Mouse (Mus musculus) spleen, adult 2 months (tissue): ENCODE results near the gene Fndc11. TPM values are rescaled to one million over a fixed set of nuclear protein-coding genes. Genes with fewer than 3 reads are reported as not detected.

ENCODE experiments used
- DNase-seq, 2 experiments: peaks; one replicate each; pipeline versions ENCODE4 v3.0.0 to v3.0.0-alpha.2; 2012 to 2021; ENCODE audit warnings: low spot score in 2 of 2, low read depth in 1 of 2
- H3K27ac ChIP-seq: fragments of 200-500 bp; 2 replicates; pipeline ENCODE4 v1.5.1; 2012; ENCODE audit warnings: low read length, inconsistent platforms; ENCODE audit not compliant: insufficient read depth
- H3K27me3 ChIP-seq: fragments of 200-500 bp; 2 replicates; pipeline ENCODE4 v1.6.1; 2012; ENCODE audit warnings: mild to moderate bottlenecking, moderate library complexity, low read length, inconsistent platforms; ENCODE audit not compliant: control insufficient read depth, insufficient read depth
- H3K36me3 ChIP-seq: fragments of 200-500 bp; 2 replicates; pipeline ENCODE4 v1.6.1; 2012; ENCODE audit warnings: mild to moderate bottlenecking, low read length, inconsistent platforms; ENCODE audit not compliant: control insufficient read depth, insufficient read depth
- H3K4me1 ChIP-seq: fragments of 200-500 bp; 2 replicates; pipeline ENCODE4 v1.6.1; 2011; ENCODE audit warnings: inconsistent platforms; ENCODE audit not compliant: control insufficient read depth, insufficient read depth, insufficient read length
- H3K4me3 ChIP-seq: fragments of 200-500 bp; 2 replicates; pipeline ENCODE4 v1.5.1; 2011; ENCODE audit warnings: mild to moderate bottlenecking, inconsistent platforms; ENCODE audit not compliant: insufficient read depth, insufficient read length; ENCODE audit errors: extremely low read depth
- CTCF ChIP-seq: fragments of 200-500 bp; IDR thresholded peaks from 2 replicates; pipeline ENCODE4 v1.5.1; 2011; ENCODE audit warnings: mild to moderate bottlenecking, inconsistent platforms; ENCODE audit not compliant: insufficient read depth, insufficient read length, insufficient replicate concordance; ENCODE audit errors: extremely low read depth
- POLR2A ChIP-seq: fragments of 200-500 bp; IDR thresholded peaks from 2 replicates; pipeline ENCODE4 v1.6.1; 2011; ENCODE audit warnings: low read depth, low read length, inconsistent platforms
- WGBS: fragments of 180-500 bp; shearing (Covaris S2); methylation state at CpG from one replicate; pipeline ENCODE4 v1.1.7; 2018; 5-methylcytosine and 5-hydroxymethylcytosine counted together
- polyA plus RNA-seq: library from polyadenylated mRNA; depleted of rRNA; stranded (reverse); fragments of >200 nt; gene quantifications from 2 replicates; pipeline ENCODE4 v1.2.3, GENCODE M21; 2012

Fndc11 gene
- polyA plus RNA-seq, 1 experiment = 1.3 TPM

- Histone ChIP-seq H3K27ac (no peak overlapping the region), H3K36me3 (no peaks in the 10 kb centered on the region), H3K27me3 (no peaks in the 10 kb centered on the region), H3K4me3 (no peak overlapping the region), H3K4me1 (no peaks in the 10 kb centered on the region; the same call in 1 of the 2 replicates)
- 82% methylated on average over 3 of the region's 3 CpGs for WGBS
- DNase-seq = no peak
- no peak for TF ChIP-seq POLR2A
- no peak for TF ChIP-seq CTCF
Measured at GRCm38 (mm10) chr2:181201606-181202005, 18.2 kb upstream of the Fndc11 start.

- TF ChIP-seq POLR2A = no peak
- TF ChIP-seq CTCF = no peak
- Histone ChIP-seq H3K4me3 (no peak within 1 kb of the TSS), H3K27me3 (no peaks in the 10 kb centered on the region), H3K4me1 (no peaks in the 10 kb centered on the region; the same call in 1 of the 2 replicates), H3K27ac (no peak within 1 kb of the TSS), H3K36me3 (no peaks in the 10 kb centered on the region)
- no peak for DNase-seq
- 96% methylated on average over 3 of the region's 3 CpGs for WGBS
Measured at GRCm38 (mm10) chr2:181202422-181202821, 17.4 kb upstream of the Fndc11 start, which contains the start of gene Ptk6. TSS of gene Ptk6 (minus strand) at chr2:181202789.

- no peaks in the 10 kb centered on the region for H3K27me3 ChIP-seq
- no peaks in the 10 kb centered on the region for H3K36me3 ChIP-seq
- H3K27ac ChIP-seq = no peak overlapping the region
- no peaks in the 10 kb centered on the region; the same call in 1 of the 2 replicates for H3K4me1 ChIP-seq
- 90% methylated on average over 6 of the region's 6 CpGs for WGBS
- TF ChIP-seq CTCF = no peak
- no peak for TF ChIP-seq POLR2A
- H3K4me3 ChIP-seq = no peak overlapping the region
- no peak for DNase-seq
Measured at GRCm38 (mm10) chr2:181202886-181203285, 16.9 kb upstream of the Fndc11 start.

GRCm38 (mm10) chr2:181205678-181206077, 14.1 kb upstream of the Fndc11 start:
- WGBS = 80% methylated on average over 5 of the region's 5 CpGs
- Histone ChIP-seq H3K4me1 (no peaks in the 10 kb centered on the region; the same call in 1 of the 2 replicates), H3K36me3 (no peaks in the 10 kb centered on the region), H3K4me3 (no peak overlapping the region), H3K27ac (no peak overlapping the region), H3K27me3 (no peaks in the 10 kb centered on the region)
- DNase-seq = no peak
- no peak for TF ChIP-seq CTCF
- no peak for TF ChIP-seq POLR2A

GRCm38 (mm10) chr2:181206118-181206517, 13.7 kb upstream of the Fndc11 start:
- 88% methylated on average over 9 of the region's 9 CpGs for WGBS
- Histone ChIP-seq H3K27ac (no peak overlapping the region), H3K36me3 (no peaks in the 10 kb centered on the region), H3K4me1 (no peaks in the 10 kb centered on the region), H3K27me3 (no peaks in the 10 kb centered on the region), H3K4me3 (no peak overlapping the region)
- TF ChIP-seq POLR2A (no peak), CTCF (no peak)
- no peak for DNase-seq

- peak overlapping the region; percentile 54 for H3K4me3 ChIP-seq
- DNase-seq = no peak
- H3K4me1 ChIP-seq = no peaks in the 10 kb centered on the region
- 5% methylated on average over 34 of the region's 34 CpGs for WGBS
- no peak for TF ChIP-seq CTCF
- TF ChIP-seq POLR2A = no peak
- peaks cover 2% of the 10 kb centered on the region; the same call in 1 of the 2 replicates for H3K27me3 ChIP-seq
- no peak overlapping the region for H3K27ac ChIP-seq
- no peaks in the 10 kb centered on the region for H3K36me3 ChIP-seq
Measured at GRCm38 (mm10) chr2:181212389-181213020, 7.3 kb upstream of the Fndc11 start.

GRCm38 (mm10) chr2:181213021-181213445, 6.8 kb upstream of the Fndc11 start, which contains the start of gene Srms:
TSS of gene Srms (minus strand) at chr2:181213185.
- WGBS = 3% methylated on average over 17 of the region's 17 CpGs

More at GRCm38 (mm10) chr2:181213021-181213445, 6.8 kb upstream of the Fndc11 start, which contains the start of gene Srms:
- H3K27me3 ChIP-seq = peaks cover 2% of the 10 kb centered on the region; the same call in 1 of the 2 replicates
- no peak within 1 kb of the TSS for H3K27ac ChIP-seq
- no peaks in the 10 kb centered on the region for H3K36me3 ChIP-seq
- peak within 1 kb of the TSS; percentile 54 for H3K4me3 ChIP-seq
- peak in 1 of 2 experiments; percentile 42 for DNase-seq
- no peak for TF ChIP-seq POLR2A
- H3K4me1 ChIP-seq = no peaks in the 10 kb centered on the region
